Mouse (Mus musculus): ENCODE data around the gene Gm20422. TPM values are rescaled to one million over a fixed set of nuclear protein-coding genes. Genes with fewer than 3 reads are reported as not detected.
A peak's percentile ranks its signal among the peaks of the same experiment; 100 is the strongest.

Gene Gm20422
- 0.28 and 0.81 TPM in 2 replicates for polyA plus RNA-seq (2015; fragmentation: Nextera tagmentation; extraction: Ambion mirVana)

- no peaks in the 10 kb centered on the region for H3K9me3 ChIP-seq (replicated peaks)
- peaks cover 28% of the 10 kb centered on the region for H3K4me1 ChIP-seq
- peak within 1 kb of the TSS; percentile 91 for H3K9ac ChIP-seq
- peaks cover 6% of the 10 kb centered on the region; the same call in 1 of the 2 replicates for H3K36me3 ChIP-seq (ENCODE audit: poor library complexity, severe bottlenecking)
- H3K27ac ChIP-seq: peak within 1 kb of the TSS; percentile 99
- H3K4me3 ChIP-seq: peak within 1 kb of the TSS; percentile 71
- no peaks in the 10 kb centered on the region for H3K27me3 ChIP-seq
- WGBS: 0% methylated on average over 40 of the region's 41 CpGs
- peak within 1 kb of the TSS; percentile 70 for H3K4me2 ChIP-seq
- peak; percentile 99 for ATAC-seq
Measured at GRCm38 (mm10) chr8:69774503-69775148, at the start of gene Gm20422. Gene Gm20422, minus strand, starts transcription at chr8:69774886.

DNA sequence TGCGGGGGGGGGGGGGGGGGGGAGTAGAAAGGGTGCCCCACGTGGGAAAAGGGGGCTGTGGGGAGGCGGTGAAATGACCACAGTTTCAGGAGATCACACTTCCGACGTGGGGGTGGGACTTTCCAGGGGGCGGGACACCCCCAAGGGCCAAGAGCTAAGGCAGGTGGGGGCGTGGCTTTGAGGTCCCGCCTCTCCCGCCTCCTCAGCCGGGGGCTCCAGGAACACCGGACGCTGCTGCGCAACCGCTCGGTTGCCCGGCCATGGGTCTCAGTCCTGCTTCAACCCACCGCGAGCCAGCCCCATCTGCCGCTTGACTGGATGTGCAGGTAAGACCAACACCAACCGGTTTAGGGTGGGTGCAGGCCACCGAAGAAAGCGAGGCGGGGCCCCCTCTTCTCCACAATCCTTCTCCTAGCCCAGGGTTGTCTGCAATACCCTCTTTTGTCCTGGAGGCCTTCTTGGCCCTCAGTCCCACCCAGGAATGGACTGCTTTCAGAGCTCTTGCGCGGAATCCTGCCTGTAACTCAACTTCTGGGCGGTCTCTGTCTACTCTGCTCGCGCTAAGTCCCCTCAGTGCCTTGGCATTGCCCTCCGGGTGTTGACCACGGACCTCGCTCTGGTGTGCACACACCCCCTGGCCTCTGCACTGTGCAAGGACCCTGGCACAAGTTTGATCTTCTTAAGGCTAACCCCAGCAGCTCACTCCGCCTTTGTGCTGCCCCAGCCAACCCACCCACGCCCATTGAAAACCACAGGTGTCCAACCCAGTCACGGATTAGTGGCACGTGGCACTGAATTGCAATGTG, 47.9 kb upstream of the Gm20422 start, which contains the start of gene Lpar2:
Gene Lpar2 (plus strand): TSS at position 44 of the 806 bp plus-strand sequence.
- Histone ChIP-seq H3K27me3 (0 out of 2 replicates have a peak, but pooled peaks cover 3% of the 10 kb centered on the region), H3K9ac (peak within 1 kb of the TSS; percentile 80), H3K27ac (peak within 1 kb of the TSS; percentile 61), H3K9me3 (replicated peaks) (no peaks in the 10 kb centered on the region), H3K4me3 (peak within 1 kb of the TSS; percentile 62), H3K4me2 (peak within 1 kb of the TSS; percentile 81), H3K4me1 (peaks cover 33% of the 10 kb centered on the region), H3K36me3 (ENCODE audit: poor library complexity, severe bottlenecking) (peaks cover 46% of the 10 kb centered on the region)
- ATAC-seq: peak; percentile 73
- WGBS: under 1% methylated on average over 29 of the region's 35 CpGs

DNA sequence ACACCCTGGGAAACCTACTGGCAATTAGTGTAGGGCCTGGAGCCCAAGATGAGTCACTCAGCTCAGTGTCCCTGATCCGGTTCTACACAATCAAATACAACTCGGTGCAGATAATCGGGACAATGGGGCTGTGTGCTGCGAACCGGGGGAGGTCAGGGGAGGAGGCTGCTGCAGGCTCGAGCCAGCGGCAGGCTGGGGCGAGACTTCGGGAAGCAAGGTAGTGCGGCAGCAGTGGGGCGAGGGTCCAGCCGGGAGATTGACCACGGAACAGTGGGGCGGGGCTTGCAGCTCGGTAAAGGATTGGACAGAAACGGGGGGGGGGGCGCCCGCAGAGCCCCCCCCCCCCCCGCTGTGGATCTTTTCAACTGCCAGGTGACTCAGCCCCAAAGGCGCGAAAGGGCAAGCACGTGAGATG, 47.3 kb upstream of the Gm20422 start:
- WGBS: 0% methylated on average over 16 of the region's 22 CpGs
- peak overlapping the region; percentile 81 for H3K4me2 ChIP-seq
- H3K9ac ChIP-seq: peak overlapping the region; percentile 80
- H3K4me3 ChIP-seq: peak overlapping the region; percentile 62
- H3K27me3 ChIP-seq: 0 out of 2 replicates have a peak, but pooled peaks cover 3% of the 10 kb centered on the region
- ATAC-seq: peak; percentile 59
- H3K36me3 ChIP-seq (ENCODE audit: poor library complexity, severe bottlenecking): peaks cover 49% of the 10 kb centered on the region
- H3K27ac ChIP-seq: peak overlapping the region; percentile 61; the same call in 1 of the 2 replicates
- peaks cover 33% of the 10 kb centered on the region for H3K4me1 ChIP-seq
- H3K9me3 ChIP-seq (replicated peaks): no peaks in the 10 kb centered on the region

DNA sequence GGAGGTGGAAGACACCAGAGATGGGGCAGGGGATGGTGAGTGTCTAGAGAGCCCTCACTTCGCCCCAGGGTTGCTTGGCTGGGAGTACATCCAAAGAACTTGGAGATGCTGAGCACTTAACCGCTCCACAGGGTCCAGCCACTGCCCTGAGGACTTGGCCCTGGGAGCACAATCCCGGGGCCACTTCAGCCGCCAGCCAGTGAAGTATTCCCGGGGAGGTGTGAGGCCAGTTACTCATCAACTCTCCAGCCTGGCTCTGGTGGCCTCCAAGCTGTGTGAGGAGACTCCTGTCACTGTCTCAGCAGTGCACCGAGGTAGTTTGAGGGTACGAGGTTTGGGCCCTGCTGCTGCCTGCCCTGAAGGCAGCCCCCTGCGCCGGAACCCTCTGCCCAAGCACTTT, 45.8 kb upstream of the Gm20422 start:
- no peak overlapping the region for H3K9ac ChIP-seq
- H3K36me3 ChIP-seq (ENCODE audit: poor library complexity, severe bottlenecking): peaks cover 53% of the 10 kb centered on the region
- H3K27me3 ChIP-seq: 0 out of 2 replicates have a peak, but pooled peaks cover 3% of the 10 kb centered on the region
- no peaks in the 10 kb centered on the region for H3K9me3 ChIP-seq (replicated peaks)
- H3K4me3 ChIP-seq: no peak overlapping the region
- 91% methylated on average over 9 of the region's 9 CpGs for WGBS
- H3K27ac ChIP-seq: no peak overlapping the region
- ATAC-seq: no peak
- H3K4me1 ChIP-seq: peaks cover 31% of the 10 kb centered on the region
- no peak overlapping the region for H3K4me2 ChIP-seq

GRCm38 (mm10) chr8:69815396-69815795, 40.7 kb upstream of the Gm20422 start:
- Histone ChIP-seq H3K27me3 (no peaks in the 10 kb centered on the region), H3K36me3 (ENCODE audit: poor library complexity, severe bottlenecking) (peaks cover 79% of the 10 kb centered on the region), H3K4me1 (no peaks in the 10 kb centered on the region; the same call in 1 of the 2 replicates), H3K27ac (no peak overlapping the region), H3K4me3 (no peak overlapping the region), H3K9me3 (replicated peaks) (no peaks in the 10 kb centered on the region), H3K9ac (no peak overlapping the region), H3K4me2 (no peak overlapping the region)
- WGBS: 95% methylated on average over 4 of the region's 4 CpGs
- ATAC-seq: no peak

DNA sequence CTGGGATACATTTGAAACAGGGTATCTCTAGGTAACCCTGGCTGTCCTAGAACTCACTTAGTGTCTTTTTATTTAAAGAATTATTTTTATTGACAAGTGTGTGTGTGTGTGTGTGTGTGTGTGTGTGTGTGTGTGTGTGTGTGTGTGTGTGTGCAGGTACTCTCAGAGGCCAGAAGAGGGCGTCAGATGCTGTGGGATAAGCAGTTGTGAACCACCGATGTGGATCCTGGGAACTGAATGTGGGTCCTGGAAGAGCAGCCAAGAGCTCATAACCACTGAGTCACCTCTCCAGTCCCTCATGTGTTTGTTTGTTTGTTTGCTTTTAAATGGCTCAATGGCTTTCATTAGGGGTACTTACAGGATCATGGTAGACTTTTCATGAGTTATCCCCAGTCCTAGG, 40.2 kb upstream of the Gm20422 start:
- Histone ChIP-seq H3K9me3 (replicated peaks) (no peaks in the 10 kb centered on the region), H3K27me3 (no peaks in the 10 kb centered on the region), H3K4me1 (peaks cover 1% of the 10 kb centered on the region; the same call in 1 of the 2 replicates), H3K36me3 (ENCODE audit: poor library complexity, severe bottlenecking) (peaks cover 78% of the 10 kb centered on the region), H3K4me3 (no peak overlapping the region), H3K27ac (no peak overlapping the region), H3K4me2 (no peak overlapping the region), H3K9ac (no peak overlapping the region)
- ATAC-seq: no peak
- 100% methylated on average over 1 of the region's 2 CpGs for WGBS

GRCm38 (mm10) chr8:69809820-69810219, 35.1 kb upstream of the Gm20422 start:
- Histone ChIP-seq H3K36me3 (ENCODE audit: poor library complexity, severe bottlenecking) (peaks cover 75% of the 10 kb centered on the region), H3K9me3 (replicated peaks) (no peaks in the 10 kb centered on the region), H3K4me1 (peaks cover 16% of the 10 kb centered on the region; the same call in 1 of the 2 replicates), H3K27me3 (no peaks in the 10 kb centered on the region), H3K9ac (peak overlapping the region; percentile 6; the same call in 1 of the 2 replicates), H3K4me2 (peak overlapping the region; percentile 86), H3K27ac (no peak overlapping the region), H3K4me3 (0 out of 2 replicates have a peak overlapping the region, but pooled peaks have one; percentile 3)
- no peak for ATAC-seq
- 65% methylated on average over 3 of the region's 3 CpGs for WGBS

DNA sequence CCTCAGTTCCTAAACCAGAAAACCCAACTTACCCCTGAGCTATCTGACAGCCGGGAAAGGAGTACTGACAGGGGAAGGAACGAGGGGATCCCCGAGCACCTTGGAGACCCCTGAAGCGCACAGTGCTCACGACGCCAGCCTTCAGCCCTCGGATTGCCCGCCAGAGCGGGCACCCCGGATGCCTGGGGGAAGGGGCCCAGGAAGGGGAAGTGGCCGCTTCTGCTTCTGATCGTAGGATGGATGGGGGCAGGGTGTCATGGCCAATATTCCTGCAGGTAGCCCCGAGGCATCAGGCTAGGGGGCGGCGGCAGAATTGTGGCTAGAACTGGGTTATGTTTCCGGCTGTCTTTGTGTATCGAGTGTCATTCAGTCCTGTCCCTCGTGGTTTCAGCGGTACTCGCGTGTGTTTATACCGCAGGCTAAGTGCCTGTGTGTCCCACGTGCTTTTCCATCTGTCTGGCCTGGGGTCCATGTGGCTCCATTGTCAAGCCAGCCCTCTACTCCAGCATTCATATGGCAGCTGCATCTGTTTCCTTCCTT, 34.2 kb upstream of the Gm20422 start:
- Histone ChIP-seq H3K9me3 (replicated peaks) (no peaks in the 10 kb centered on the region), H3K27me3 (no peaks in the 10 kb centered on the region), H3K27ac (peak overlapping the region; percentile 63), H3K4me3 (peak overlapping the region; percentile 59), H3K36me3 (ENCODE audit: poor library complexity, severe bottlenecking) (peaks cover 74% of the 10 kb centered on the region), H3K4me2 (peak overlapping the region; percentile 86), H3K4me1 (peaks cover 16% of the 10 kb centered on the region; the same call in 1 of the 2 replicates), H3K9ac (peak overlapping the region; percentile 78)
- peak; percentile 73 for ATAC-seq
- WGBS: 3% methylated on average over 23 of the region's 23 CpGs

GRCm38 (mm10) chr8:69808094-69808863, 33.6 kb upstream of the Gm20422 start, which contains the start of gene Gmip:
Gene Gmip, plus strand, starts transcription at chr8:69808679.
- H3K27ac ChIP-seq: peak within 1 kb of the TSS; percentile 63
- no peaks in the 10 kb centered on the region for H3K27me3 ChIP-seq
- WGBS: 13% methylated on average over 15 of the region's 28 CpGs
- peaks cover 74% of the 10 kb centered on the region for H3K36me3 ChIP-seq (ENCODE audit: poor library complexity, severe bottlenecking)
- H3K4me3 ChIP-seq: peak within 1 kb of the TSS; percentile 59
- H3K4me2 ChIP-seq: peak within 1 kb of the TSS; percentile 86
- peak; percentile 82 for ATAC-seq
- peaks cover 16% of the 10 kb centered on the region; the same call in 1 of the 2 replicates for H3K4me1 ChIP-seq
- H3K9me3 ChIP-seq (replicated peaks): no peaks in the 10 kb centered on the region
- peak within 1 kb of the TSS; percentile 78 for H3K9ac ChIP-seq

DNA sequence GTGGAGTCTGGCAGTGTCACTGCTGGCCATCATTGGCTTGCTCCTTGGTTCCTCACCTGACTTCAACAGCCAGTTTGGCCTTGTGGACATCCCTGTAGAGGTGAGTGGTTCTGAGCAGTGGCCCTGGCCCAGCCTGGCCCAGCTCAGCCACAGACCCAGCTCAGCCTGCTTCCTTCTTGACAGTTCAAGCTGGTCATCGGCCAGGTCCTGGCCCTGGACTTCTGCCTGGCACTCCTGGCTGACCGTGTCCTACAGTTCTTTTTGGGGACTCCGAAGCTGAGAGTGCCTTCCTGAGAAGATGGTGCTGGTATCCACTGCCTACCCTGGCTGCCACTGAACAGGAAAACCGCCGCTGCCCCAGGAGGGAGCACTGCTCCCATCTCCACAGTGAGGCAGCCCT, 32.5 kb upstream of the Gm20422 start:
- Histone ChIP-seq H3K9me3 (replicated peaks) (no peaks in the 10 kb centered on the region), H3K27ac (no peak overlapping the region), H3K27me3 (no peaks in the 10 kb centered on the region), H3K9ac (no peak overlapping the region), H3K4me1 (peaks cover 16% of the 10 kb centered on the region; the same call in 1 of the 2 replicates), H3K4me3 (no peak overlapping the region), H3K4me2 (no peak overlapping the region), H3K36me3 (ENCODE audit: poor library complexity, severe bottlenecking) (peaks cover 77% of the 10 kb centered on the region)
- no peak for ATAC-seq
- 94% methylated on average over 5 of the region's 5 CpGs for WGBS

DNA sequence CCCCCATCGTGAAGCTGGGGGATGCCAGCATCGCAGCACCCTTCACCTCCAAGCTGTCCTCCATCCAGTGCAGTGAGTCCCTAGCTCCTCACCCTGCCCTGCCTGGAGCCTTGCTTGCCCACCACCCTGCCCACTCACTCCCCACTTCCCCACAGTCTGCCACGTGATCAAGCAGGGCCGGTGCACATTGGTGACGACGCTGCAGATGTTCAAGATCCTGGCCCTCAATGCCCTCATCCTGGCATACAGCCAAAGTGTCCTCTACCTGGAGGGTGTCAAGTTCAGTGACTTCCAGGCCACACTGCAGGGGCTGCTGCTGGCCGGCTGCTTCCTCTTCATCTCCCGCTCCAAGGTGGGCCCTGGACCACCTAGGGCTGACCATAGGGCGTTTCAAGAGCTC, 30.8 kb upstream of the Gm20422 start:
- H3K27me3 ChIP-seq: no peaks in the 10 kb centered on the region
- ATAC-seq: no peak
- peaks cover 16% of the 10 kb centered on the region; the same call in 1 of the 2 replicates for H3K4me1 ChIP-seq
- H3K9ac ChIP-seq: no peak overlapping the region
- H3K4me2 ChIP-seq: no peak overlapping the region
- H3K36me3 ChIP-seq (ENCODE audit: poor library complexity, severe bottlenecking): peaks cover 77% of the 10 kb centered on the region
- H3K27ac ChIP-seq: no peak overlapping the region
- no peaks in the 10 kb centered on the region for H3K9me3 ChIP-seq (replicated peaks)
- WGBS: 93% methylated on average over 9 of the region's 9 CpGs
- H3K4me3 ChIP-seq: no peak overlapping the region
